Mouse (Mus musculus) embryonic fibroblast, embryonic 13.5 days (primary cell): ENCODE measurements around the gene Gngt2.

Source experiments
- CTCF ChIP-seq: IDR thresholded peaks from 2 replicates; pipeline ENCODE4 v1.5.1; 2011; ENCODE audit warnings: mild to moderate bottlenecking, control low read depth, low read length, moderate library complexity, borderline replicate concordance; ENCODE audit not compliant: insufficient read depth
- POLR2A ChIP-seq: IDR thresholded peaks from 2 replicates; pipeline ENCODE4 v1.6.1; 2011; ENCODE audit warnings: low read depth, mild to moderate bottlenecking, control low read depth, low read length, moderate library complexity

- TF ChIP-seq CTCF (no peak), POLR2A (no peak)
Measured at GRCm38 (mm10) chr11:95842074-95842681, 5.2 kb downstream of the Gngt2 start, which contains the start of gene Abi3.
